Mouse (Mus musculus): Measurements from ENCODE around the gene Guca2b. TPM values are rescaled to one million over a fixed set of nuclear protein-coding genes. Genes with fewer than 3 reads are reported as not detected.

The Guca2b gene
- total and polyA plus RNA-seq, 3 experiments = not detected

DNA sequence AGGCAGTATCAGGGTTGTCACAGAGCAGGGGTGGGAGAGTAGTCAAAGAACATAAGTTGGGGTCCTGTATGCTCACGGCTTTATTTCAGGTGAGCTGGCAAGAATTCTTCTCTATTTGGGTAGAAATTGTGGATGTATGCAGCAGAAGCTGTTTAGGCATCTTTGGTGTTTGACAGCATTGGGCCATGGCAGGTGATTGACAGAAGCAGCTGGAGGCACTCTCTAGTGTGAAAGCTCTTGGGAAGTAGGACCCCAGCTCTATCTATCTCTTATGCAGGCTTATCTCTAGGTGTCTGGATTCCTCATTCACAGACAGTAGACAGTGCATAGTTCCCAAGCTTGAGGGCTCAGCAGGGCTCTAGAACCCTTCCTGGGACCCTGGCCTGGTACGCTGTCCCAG lies 27.0 kb upstream of the Guca2b start:
- no peaks in the 10 kb centered on the region for H3K79me2 ChIP-seq (ENCODE audit: control insufficient read depth, insufficient read depth, low read length, poor library complexity)
- no peaks in the 10 kb centered on the region for H3K9me3 ChIP-seq (replicated peaks; ENCODE audit: insufficient read depth, low read length)
- H3K9ac ChIP-seq (ENCODE audit: control insufficient read depth, low read depth, low read length, poor library complexity, severe bottlenecking) = no peak overlapping the region
- TF ChIP-seq TCF12 (IDR thresholded peaks at IDR 0.05; ENCODE audit: low read depth, low read length) = no peak
- TF ChIP-seq TAL1 (IDR thresholded peaks at IDR 0.05; ENCODE audit: low read length) = no peak
- TF ChIP-seq GATA1 (IDR thresholded peaks at IDR 0.05; ENCODE audit: low read depth, low read length) = no peak
- TF ChIP-seq SIN3A (IDR thresholded peaks at IDR 0.05; ENCODE audit: low read length) = no peak
- TF ChIP-seq ZMIZ1 (IDR thresholded peaks at IDR 0.05; ENCODE audit: low read depth, low read length) = no peak
- TF ChIP-seq UBTF (IDR thresholded peaks at IDR 0.05; ENCODE audit: borderline replicate concordance, insufficient read depth, low read depth, low read length) = no peak
- TF ChIP-seq ETS1 (IDR thresholded peaks at IDR 0.05; ENCODE audit: low read depth, low read length) = no peak
- H3K4me3 ChIP-seq (ENCODE audit: control insufficient read depth in 1 of 2, insufficient read depth in 1 of 2, low read depth in 2 of 2, low read length in 2 of 2) = no peak overlapping the region
- no peak for DNase-seq (ENCODE audit: low read depth, low spot score)
- H3K4me1 ChIP-seq (ENCODE audit: control insufficient read depth in 1 of 2, insufficient read depth in 2 of 2, low read length in 2 of 2) = no peaks in the 10 kb centered on the region
- H3K27ac ChIP-seq (ENCODE audit: control insufficient read depth, low read depth, low read length) = no peak overlapping the region
- no peaks in the 10 kb centered on the region for H3K27me3 ChIP-seq (ENCODE audit: control insufficient read depth in 1 of 2, insufficient read depth in 2 of 2, low read length in 2 of 2)
- H3K36me3 ChIP-seq (ENCODE audit: control insufficient read depth in 1 of 2, insufficient read depth in 2 of 2, low read length in 2 of 2) = no peaks in the 10 kb centered on the region

DNA sequence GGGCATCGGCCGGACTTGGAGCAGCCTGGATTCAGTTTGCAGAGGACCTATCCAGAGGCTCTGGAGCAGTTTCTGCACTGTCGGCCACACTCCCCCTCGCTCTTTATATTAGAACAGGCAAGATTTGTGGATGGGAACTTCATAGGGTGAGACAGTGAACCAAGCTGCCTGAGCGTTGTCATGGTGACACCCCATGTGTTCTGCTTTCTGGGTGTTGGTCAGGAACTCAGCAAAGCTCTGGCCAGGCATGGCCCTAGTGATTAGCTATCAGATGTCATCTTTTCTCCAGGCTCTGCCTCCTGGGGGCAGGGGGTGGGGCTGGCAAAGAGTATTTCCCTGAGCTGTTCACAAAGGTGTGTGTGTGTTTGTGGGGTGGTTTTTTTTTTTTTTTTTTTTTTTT lies 23.8 kb upstream of the Guca2b start:
- Histone ChIP-seq H3K27ac (ENCODE audit: control insufficient read depth, low read depth, low read length) (no peak overlapping the region), H3K79me2 (ENCODE audit: control insufficient read depth, insufficient read depth, low read length, poor library complexity) (no peaks in the 10 kb centered on the region), H3K9ac (ENCODE audit: control insufficient read depth, low read depth, low read length, poor library complexity, severe bottlenecking) (no peak overlapping the region), H3K27me3 (ENCODE audit: control insufficient read depth in 1 of 2, insufficient read depth in 2 of 2, low read length in 2 of 2) (no peaks in the 10 kb centered on the region), H3K4me1 (ENCODE audit: control insufficient read depth in 1 of 2, insufficient read depth in 2 of 2, low read length in 2 of 2) (no peaks in the 10 kb centered on the region), H3K36me3 (ENCODE audit: control insufficient read depth in 1 of 2, insufficient read depth in 2 of 2, low read length in 2 of 2) (no peaks in the 10 kb centered on the region), H3K4me3 (ENCODE audit: control insufficient read depth in 1 of 2, insufficient read depth in 1 of 2, low read depth in 2 of 2, low read length in 2 of 2) (no peak overlapping the region), H3K9me3 (replicated peaks; ENCODE audit: insufficient read depth, low read length) (no peaks in the 10 kb centered on the region)
- DNase-seq (ENCODE audit: low read depth, low spot score) = no peak
- TF ChIP-seq RAD21 (IDR thresholded peaks at IDR 0.05; ENCODE audit: low read depth, low read length) (no peak), GATA1 (IDR thresholded peaks at IDR 0.05; ENCODE audit: low read depth, low read length) (no peak), NELFE (IDR thresholded peaks at IDR 0.05; ENCODE audit: low read depth, low read length) (no peak), MAFK (IDR thresholded peaks at IDR 0.05; ENCODE audit: borderline replicate concordance, low read depth, low read length) (no peak), GABPA (IDR thresholded peaks at IDR 0.05; ENCODE audit: low read depth, low read length) (no peak), EP300 (IDR thresholded peaks at IDR 0.05; ENCODE audit: low read depth in 1 of 2, low read length in 2 of 2) (no peak), JUND (IDR thresholded peaks at IDR 0.05; ENCODE audit: low read depth, low read length) (no peak), E2F4 (IDR thresholded peaks at IDR 0.05; ENCODE audit: borderline replicate concordance, low read depth, low read length) (no peak), ZMIZ1 (IDR thresholded peaks at IDR 0.05; ENCODE audit: low read depth, low read length) (no peak), TAL1 (IDR thresholded peaks at IDR 0.05; ENCODE audit: low read length) (no peak), MAX (IDR thresholded peaks at IDR 0.05; ENCODE audit: low read length) (no peak), SIN3A (IDR thresholded peaks at IDR 0.05; ENCODE audit: low read length) (no peak)

DNA sequence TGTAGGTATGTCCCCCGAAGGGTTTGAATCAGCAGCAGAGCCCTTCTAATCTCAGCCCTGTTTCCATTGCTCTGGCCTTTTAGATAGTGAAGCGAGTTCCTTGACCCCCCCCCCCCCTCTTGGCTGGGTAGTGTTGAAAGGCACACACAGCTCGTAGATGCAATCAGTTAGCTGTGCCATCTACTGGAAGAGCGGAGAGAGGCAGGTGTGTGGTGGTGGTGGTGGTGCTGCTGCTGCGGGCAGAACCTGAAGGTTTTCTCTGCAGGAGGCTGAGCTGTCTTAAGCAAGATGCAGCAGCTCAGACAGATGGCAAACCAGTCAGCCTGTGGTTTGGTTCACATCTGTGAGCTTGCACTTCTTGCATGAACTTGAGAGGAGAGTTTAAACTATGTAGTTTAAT lies 13.9 kb upstream of the Guca2b start:
- no peak overlapping the region for H3K4me3 ChIP-seq (ENCODE audit: control insufficient read depth in 1 of 2, insufficient read depth in 1 of 2, low read depth in 2 of 2, low read length in 2 of 2)
- no peaks in the 10 kb centered on the region for H3K4me1 ChIP-seq (ENCODE audit: control insufficient read depth in 1 of 2, insufficient read depth in 2 of 2, low read length in 2 of 2)
- no peak overlapping the region for H3K9ac ChIP-seq (ENCODE audit: control insufficient read depth, low read depth, low read length, poor library complexity, severe bottlenecking)
- H3K9me3 ChIP-seq (replicated peaks; ENCODE audit: insufficient read depth, low read length) = no peaks in the 10 kb centered on the region
- no peak for TF ChIP-seq RCOR1 (IDR thresholded peaks at IDR 0.05; ENCODE audit: low read depth, low read length)
- TF ChIP-seq CTCF (IDR thresholded peaks at IDR 0.05 in 2 of 3, conservative IDR thresholded peaks at IDR 0.05 in 1 of 3; ENCODE audit: control insufficient read depth in 1 of 3, insufficient read depth in 1 of 3, low read depth in 2 of 3, low read length in 3 of 3, poor library complexity in 1 of 3, severe bottlenecking in 1 of 3) = peak in 1 of 3 experiments; percentile 13; a peak in 1 of 6 replicates
- H3K79me2 ChIP-seq (ENCODE audit: control insufficient read depth, insufficient read depth, low read length, poor library complexity) = no peaks in the 10 kb centered on the region
- no peaks in the 10 kb centered on the region for H3K36me3 ChIP-seq (ENCODE audit: control insufficient read depth in 1 of 2, insufficient read depth in 2 of 2, low read length in 2 of 2)
- DNase-seq (ENCODE audit: low read depth, low spot score) = no peak
- no peaks in the 10 kb centered on the region for H3K27me3 ChIP-seq (ENCODE audit: control insufficient read depth in 1 of 2, insufficient read depth in 2 of 2, low read length in 2 of 2)
- no peak overlapping the region for H3K27ac ChIP-seq (ENCODE audit: control insufficient read depth, low read depth, low read length)
